ENCODE assay signal across 7 mouse cellular contexts in genomic region chr14:58074621-58075432, GRCm38 (mm10). TPM values are rescaled to one million over a fixed set of nuclear protein-coding genes. Genes with fewer than 3 reads are reported as not detected.
DNase-seq lines count a peak whose midpoint lies in the region; ATAC-seq and TF ChIP-seq lines count a peak whose summit lies in the region.

No protein-coding gene starts in this region.

- WGBS in embryonic facial prominence, embryonic 12.5 days, result under 1% methylated on average over 60 of the region's 61 CpGs
- WGBS in heart, embryonic 14.5 days, result under 1% methylated on average over 61 of the region's 61 CpGs
- under 1% methylated on average over 59 of the region's 61 CpGs for WGBS in stomach, embryonic 15.5 days

- H3K9ac ChIP-seq in CH12.LX (ENCODE audit: insufficient read depth, low read depth), result no peak overlapping the region
- peak overlapping the region; percentile 52 for H3K9ac ChIP-seq in embryonic facial prominence, embryonic 12.5 days
- H3K9ac ChIP-seq in heart, embryonic 14.5 days (ENCODE audit: low read length), result peak overlapping the region; percentile 87
- H3K9ac ChIP-seq in stomach, embryonic 15.5 days, result peak overlapping the region; percentile 42

- TF ChIP-seq RAD21 in CH12.LX (IDR thresholded peaks at IDR 0.05; ENCODE audit: low read depth, low read length), result no peak

- in situ Hi-C loops in CH12.LX (cut with MboI; ENCODE audit: low pct_ligation_motif_present, low pct_unique_long_range_greater_than_20kb, low sequenced_read_pairs), result no loop called here

- no peaks in the 10 kb centered on the region for H3K36me3 ChIP-seq in CH12.LX (replicated peaks in 1 of 2; ENCODE audit: control insufficient read depth in 1 of 2, insufficient read depth in 1 of 2, low read length in 1 of 2)
- H3K36me3 ChIP-seq in embryonic facial prominence, embryonic 12.5 days, result no peaks in the 10 kb centered on the region
- no peaks in the 10 kb centered on the region for H3K36me3 ChIP-seq in heart, embryonic 14.5 days (ENCODE audit: control insufficient read depth, insufficient read depth, low read length)
- no peaks in the 10 kb centered on the region for H3K36me3 ChIP-seq in stomach, embryonic 15.5 days

- no peak for ATAC-seq in embryonic facial prominence, embryonic 12.5 days (ENCODE audit: insufficient number of reproducible peaks, insufficient read depth, low FRiP score, low TSS enrichment)
- no peak for ATAC-seq in heart, embryonic 14.5 days (ENCODE audit: insufficient number of reproducible peaks, insufficient read depth, low FRiP score, low read depth)
- no peak for ATAC-seq in stomach, embryonic 15.5 days (ENCODE audit: insufficient read depth, low FRiP score, low read depth)

- TF ChIP-seq EP300 in CH12.LX (IDR thresholded peaks at IDR 0.05; ENCODE audit: low read length), result no peak

- peak overlapping the region; percentile 99 for H3K4me2 ChIP-seq in CH12.LX (ENCODE audit: insufficient read depth, low read depth, poor library complexity, severe bottlenecking)
- peak overlapping the region; percentile 93 for H3K4me2 ChIP-seq in embryonic facial prominence, embryonic 12.5 days (replicated peaks)
- peak overlapping the region; percentile 91 for H3K4me2 ChIP-seq in heart, embryonic 14.5 days (ENCODE audit: low read length)
- peak overlapping the region; percentile 93 for H3K4me2 ChIP-seq in stomach, embryonic 15.5 days

- dilution Hi-C loops in CH12.LX (cut with MboI; ENCODE audit: extremely low pct_ligation_motif_present, extremely low pct_unique_long_range_greater_than_20kb, low sequenced_read_pairs), result no loop called here

- H3K4me3 ChIP-seq in CH12.LX (replicated peaks in 1 of 3; ENCODE audit: low read depth in 2 of 3, low read length in 2 of 3, poor library complexity in 1 of 3), result peak overlapping the region; percentile 16 to 56 (median 50)
- peak overlapping the region; percentile 49 for H3K4me3 ChIP-seq in embryonic facial prominence, embryonic 12.5 days
- H3K4me3 ChIP-seq in heart, embryonic 14.5 days (ENCODE audit: control insufficient read depth in 1 of 2, insufficient read depth in 1 of 2, low read depth in 1 of 2, low read length in 2 of 2), result peak overlapping the region; percentile 65 to 72
- H3K4me3 ChIP-seq in stomach, embryonic 15.5 days (replicated peaks), result peak overlapping the region; percentile 61

- no peak for TF ChIP-seq POLR2A in CH12.LX (IDR thresholded peaks at IDR 0.05; ENCODE audit: low read depth, low read length)

- no peaks in the 10 kb centered on the region for H3K79me2 ChIP-seq in CH12.LX (replicated peaks; ENCODE audit: control insufficient read depth, extremely low read depth, insufficient read depth, poor library complexity, severe bottlenecking)

- no peak for TF ChIP-seq CTCF in CH12.LX (conservative IDR thresholded peaks at IDR 0.05 in 1 of 2, IDR thresholded peaks at IDR 0.05 in 1 of 2; ENCODE audit: low read depth in 2 of 2, low read length in 2 of 2)

- no peak overlapping the region for H3K27ac ChIP-seq in CH12.LX (ENCODE audit: insufficient read depth, low read depth)
- peak overlapping the region; percentile 30 for H3K27ac ChIP-seq in embryonic facial prominence, embryonic 12.5 days
- H3K27ac ChIP-seq in heart, embryonic 14.5 days (replicated peaks in 1 of 2; ENCODE audit: control insufficient read depth in 1 of 2, insufficient read depth in 1 of 2, low read depth in 2 of 2, low read length in 2 of 2), result peak overlapping the region; percentile 60 to 82
- H3K27ac ChIP-seq in stomach, embryonic 15.5 days, result peak overlapping the region; percentile 32

- H3K27me3 ChIP-seq in CH12.LX (replicated peaks), result peaks cover 57% of the 10 kb centered on the region
- H3K27me3 ChIP-seq in embryonic facial prominence, embryonic 12.5 days, result peaks cover 70% of the 10 kb centered on the region
- H3K27me3 ChIP-seq in heart, embryonic 14.5 days (ENCODE audit: control insufficient read depth, insufficient read depth, low read length), result peaks cover 25% of the 10 kb centered on the region
- peaks cover 48% of the 10 kb centered on the region for H3K27me3 ChIP-seq in stomach, embryonic 15.5 days (replicated peaks)

- H3K4me1 ChIP-seq in CH12.LX (ENCODE audit: control insufficient read depth in 1 of 2, insufficient read depth in 2 of 2), result peaks cover 0 to 49% of the 10 kb centered on the region in 2 experiments; a peak in 2 of 4 replicates
- peaks cover 37% of the 10 kb centered on the region for H3K4me1 ChIP-seq in embryonic facial prominence, embryonic 12.5 days
- peaks cover 2 to 19% of the 10 kb centered on the region in 2 experiments; a peak in 3 of 4 replicates for H3K4me1 ChIP-seq in heart, embryonic 14.5 days (ENCODE audit: control insufficient read depth in 2 of 2, insufficient read depth in 2 of 2, low read length in 2 of 2)
- H3K4me1 ChIP-seq in stomach, embryonic 15.5 days, result peaks cover 41% of the 10 kb centered on the region

- peaks cover 8% of the 10 kb centered on the region for H3K9me3 ChIP-seq in CH12.LX (replicated peaks; ENCODE audit: low read length)
- H3K9me3 ChIP-seq in embryonic facial prominence, embryonic 12.5 days, result no peaks in the 10 kb centered on the region
- no peaks in the 10 kb centered on the region for H3K9me3 ChIP-seq in heart, embryonic 14.5 days (ENCODE audit: control insufficient read depth, low read length)
- H3K9me3 ChIP-seq in stomach, embryonic 15.5 days, result no peaks in the 10 kb centered on the region

- peak; percentile 26 for DNase-seq in CH12.LX (ENCODE audit: extremely low read depth)
- peak; percentile 41 to 50 for DNase-seq in adrenal gland, adult 18-20 months (ENCODE audit: low spot score in 2 of 2)
- peak; percentile 52 for DNase-seq in kidney, postnatal 10 days
- DNase-seq in mesoderm, embryonic 11.5 days (ENCODE audit: low read depth, low spot score), result peak; percentile 42

TF ChIP-seq in CH12.LX, 34 proteins besides CTCF, POLR2A, EP300 and RAD21:
- TF ChIP-seq USF1 (IDR thresholded peaks at IDR 0.05; ENCODE audit: low read depth, low read length) (no peak), JUN (IDR thresholded peaks at IDR 0.05; ENCODE audit: insufficient read depth, low read depth, low read length) (no peak), ZNF384 (IDR thresholded peaks at IDR 0.05; ENCODE audit: low read depth, low read length) (no peak), ZKSCAN1 (IDR thresholded peaks at IDR 0.05; ENCODE audit: borderline replicate concordance, low read depth, low read length) (no peak), TBP (conservative IDR thresholded peaks at IDR 0.05; ENCODE audit: low read depth, low read length) (no peak), ZMIZ1 (IDR thresholded peaks at IDR 0.05; ENCODE audit: low read depth, low read length) (no peak), NELFE (IDR thresholded peaks at IDR 0.05; ENCODE audit: low read depth, low read length) (no peak), MAZ (IDR thresholded peaks at IDR 0.05; ENCODE audit: low read depth, low read length) (no peak), HCFC1 (IDR thresholded peaks at IDR 0.05; ENCODE audit: low read depth, low read length) (no peak), TCF12 (IDR thresholded peaks at IDR 0.05; ENCODE audit: low read depth, low read length) (no peak), POLR2AphosphoS2 (IDR thresholded peaks at IDR 0.05; ENCODE audit: low read depth, low read length) (no peak), CHD2 (IDR thresholded peaks at IDR 0.05; ENCODE audit: low read length) (no peak), ETS1 (conservative IDR thresholded peaks at IDR 0.05; ENCODE audit: low read depth, low read length) (no peak), MXI1 (IDR thresholded peaks at IDR 0.05; ENCODE audit: low read depth, low read length) (no peak), E2F4 (IDR thresholded peaks at IDR 0.05; ENCODE audit: insufficient replicate concordance, low read depth, low read length) (no peak), JUND (conservative IDR thresholded peaks at IDR 0.05; ENCODE audit: low read depth, low read length) (no peak), ZC3H11A (IDR thresholded peaks at IDR 0.05; ENCODE audit: low read depth, low read length) (no peak), MAFK (IDR thresholded peaks at IDR 0.05; ENCODE audit: insufficient replicate concordance, low read length) (no peak), RCOR1 (conservative IDR thresholded peaks at IDR 0.05; ENCODE audit: low read depth, low read length) (no peak)

RNA-seq across cellular contexts. Expression of gene Fgf9, which starts 4.5 kb away (rescaled TPM):
- total RNA-seq in CH12.LX (2012; rRNA removed) (0.13 TPM in 1 of 2 replicates, not detected in the other), CH12.LX (2014; rRNA removed) (not detected in 2 replicates)
- polyA plus RNA-seq in CH12.LX (2012; ENCODE audit: insufficient read length, low read depth), result 0.09 TPM in 1 of 2 replicates, not detected in the other
- 10 to 100 TPM in 1 of 2 experiments, 1 to 10 TPM in 1; 9.2 to 22.5 TPM for total RNA-seq in adrenal gland, adult 18-20 months (2021)
- polyA plus RNA-seq in embryonic facial prominence, embryonic 12.5 days (2016; fragmentation: Nextera tagmentation; extraction: Ambion mirVana), result 10.5 and 11.8 TPM in 2 replicates
- 8.3 and 8.4 TPM in 2 replicates for polyA plus RNA-seq in heart, embryonic 14.5 days (2014; fragmentation: Nextera tagmentation; extraction: Ambion mirVana)
- polyA plus RNA-seq in stomach, embryonic 15.5 days (2015; fragmentation: Nextera tagmentation; extraction: Ambion mirVana), result 11.8 and 12.6 TPM in 2 replicates
